Mouse (Mus musculus): ENCODE results near the gene Kdelr3. TPM values are rescaled to one million over a fixed set of nuclear protein-coding genes. Genes with fewer than 3 reads are reported as not detected.
A peak's percentile ranks its signal among the peaks of the same experiment; 100 is the strongest.

Gene Kdelr3
- 15.8 and 18.3 TPM in 2 replicates for polyA plus RNA-seq (2014; fragmentation: Nextera tagmentation; extraction: Ambion mirVana)

DNA sequence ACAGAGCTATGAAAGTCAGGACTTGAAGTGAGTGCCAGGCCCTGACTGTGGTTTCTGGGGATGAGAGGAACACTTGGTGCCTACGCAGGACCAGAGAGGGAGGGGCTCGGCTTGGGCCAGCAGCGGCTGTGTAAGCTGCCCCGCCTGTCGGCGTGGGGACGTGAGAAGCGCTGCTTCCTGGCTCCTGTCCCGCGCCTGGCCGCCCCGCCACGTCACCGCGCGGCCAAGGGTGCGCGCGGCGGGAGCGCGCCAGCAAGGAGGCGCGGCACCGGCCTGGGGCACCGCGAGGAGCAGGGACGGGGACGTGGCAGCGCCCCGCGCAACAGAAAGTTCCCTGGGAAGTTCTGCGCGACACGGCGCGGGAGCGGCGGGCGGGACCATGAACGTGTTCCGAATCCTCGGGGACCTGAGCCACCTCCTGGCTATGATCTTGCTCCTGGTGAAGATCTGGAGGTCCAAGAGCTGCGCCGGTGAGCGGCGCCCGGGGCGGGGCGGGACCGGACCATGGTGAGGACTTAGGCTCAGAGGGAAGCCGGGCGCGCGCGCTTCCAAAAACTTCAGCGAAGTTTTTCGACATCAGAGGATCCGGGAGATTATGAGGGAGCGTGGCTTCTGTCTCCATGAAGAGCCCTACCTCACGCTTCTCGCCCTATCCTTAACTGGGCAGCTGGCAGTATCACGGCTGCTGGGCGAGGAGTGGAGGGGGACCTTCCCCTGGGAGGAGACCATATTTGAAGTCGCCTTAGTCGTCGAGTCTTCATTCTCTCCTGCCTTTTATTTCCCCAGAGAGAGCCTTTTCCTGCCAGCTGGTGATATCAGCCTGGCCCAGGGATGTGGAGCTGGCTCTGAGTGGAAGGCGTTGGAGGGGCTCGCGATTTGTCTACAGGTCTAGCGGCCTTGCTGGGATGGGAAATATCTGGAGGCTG is at the start of gene Kdelr3:
Kdelr3 (plus strand) TSS at position 241 of the 926 bp plus-strand sequence.
- under 1% methylated on average over 61 of the region's 71 CpGs for WGBS
- DNase-seq (ENCODE audit: low spot score) (peak; percentile 65), ATAC-seq (ENCODE audit: low FRiP score) (peak; percentile 21; the same call in 1 of the 2 replicates)
- H3K4me3 ChIP-seq (ENCODE audit: low read depth, low read length): peak within 1 kb of the TSS; percentile 43
- H3K36me3 ChIP-seq (ENCODE audit: control insufficient read depth, insufficient read depth, low read length): no peaks in the 10 kb centered on the region
- H3K27me3 ChIP-seq (ENCODE audit: control insufficient read depth, insufficient read depth, low read length): peaks cover 55% of the 10 kb centered on the region
- peaks cover 10% of the 10 kb centered on the region for H3K4me1 ChIP-seq (replicated peaks; ENCODE audit: control insufficient read depth, insufficient read depth, low read length)
- no peak within 1 kb of the TSS for H3K27ac ChIP-seq (ENCODE audit: low read depth, low read length)
- peak within 1 kb of the TSS; percentile 23; the same call in 1 of the 2 replicates for H3K9ac ChIP-seq (ENCODE audit: low read depth, low read length)
- peak within 1 kb of the TSS; percentile 88 for H3K4me2 ChIP-seq (replicated peaks; ENCODE audit: low read depth, low read length)
- H3K9me3 ChIP-seq (ENCODE audit: control insufficient read depth, low read length): no peaks in the 10 kb centered on the region

GRCm38 (mm10) chr15:79466601-79467286 is 49.5 kb upstream of the Kdelr3 start:
- Histone ChIP-seq H3K9ac (ENCODE audit: low read depth, low read length) (no peak overlapping the region), H3K4me2 (replicated peaks; ENCODE audit: low read depth, low read length) (no peak overlapping the region), H3K9me3 (ENCODE audit: control insufficient read depth, low read length) (no peaks in the 10 kb centered on the region), H3K36me3 (ENCODE audit: control insufficient read depth, insufficient read depth, low read length) (no peaks in the 10 kb centered on the region), H3K4me3 (ENCODE audit: low read depth, low read length) (no peak overlapping the region), H3K4me1 (replicated peaks; ENCODE audit: control insufficient read depth, insufficient read depth, low read length) (no peaks in the 10 kb centered on the region), H3K27ac (ENCODE audit: low read depth, low read length) (no peak overlapping the region), H3K27me3 (ENCODE audit: control insufficient read depth, insufficient read depth, low read length) (no peaks in the 10 kb centered on the region)
- DNase-seq (ENCODE audit: low spot score): peak; percentile 91
- 7% methylated on average over 18 of the region's 18 CpGs for WGBS
- ATAC-seq (ENCODE audit: low FRiP score): peak; percentile 75; the same call in 1 of the 2 replicates

- no peaks in the 10 kb centered on the region for H3K36me3 ChIP-seq (ENCODE audit: control insufficient read depth, insufficient read depth, low read length)
- no peak overlapping the region for H3K4me2 ChIP-seq (replicated peaks; ENCODE audit: low read depth, low read length)
- H3K27ac ChIP-seq (ENCODE audit: low read depth, low read length): no peak overlapping the region
- H3K9me3 ChIP-seq (ENCODE audit: control insufficient read depth, low read length): no peaks in the 10 kb centered on the region
- 68% methylated on average over 5 of the region's 5 CpGs for WGBS
- ATAC-seq (ENCODE audit: low FRiP score) (no peak), DNase-seq (ENCODE audit: low spot score) (no peak)
- no peaks in the 10 kb centered on the region for H3K4me1 ChIP-seq (replicated peaks; ENCODE audit: control insufficient read depth, insufficient read depth, low read length)
- no peaks in the 10 kb centered on the region for H3K27me3 ChIP-seq (ENCODE audit: control insufficient read depth, insufficient read depth, low read length)
- no peak overlapping the region for H3K4me3 ChIP-seq (ENCODE audit: low read depth, low read length)
- no peak overlapping the region for H3K9ac ChIP-seq (ENCODE audit: low read depth, low read length)
These were observed 46.6 kb upstream of the Kdelr3 start for GRCm38 (mm10) chr15:79469577-79469976.

- peak overlapping the region; percentile 6 for H3K4me3 ChIP-seq (ENCODE audit: low read depth, low read length)
- no peak overlapping the region for H3K9ac ChIP-seq (ENCODE audit: low read depth, low read length)
These were observed 45.6 kb upstream of the Kdelr3 start for GRCm38 (mm10) chr15:79470583-79470982.

GRCm38 (mm10) chr15:79471095-79471494 is 45.1 kb upstream of the Kdelr3 start:
- Histone ChIP-seq H3K9me3 (ENCODE audit: control insufficient read depth, low read length) (no peaks in the 10 kb centered on the region), H3K36me3 (ENCODE audit: control insufficient read depth, insufficient read depth, low read length) (no peaks in the 10 kb centered on the region), H3K4me2 (replicated peaks; ENCODE audit: low read depth, low read length) (no peak overlapping the region), H3K4me3 (ENCODE audit: low read depth, low read length) (peak overlapping the region; percentile 6; the same call in 1 of the 2 replicates), H3K4me1 (replicated peaks; ENCODE audit: control insufficient read depth, insufficient read depth, low read length) (no peaks in the 10 kb centered on the region), H3K27ac (ENCODE audit: low read depth, low read length) (no peak overlapping the region), H3K27me3 (ENCODE audit: control insufficient read depth, insufficient read depth, low read length) (no peaks in the 10 kb centered on the region), H3K9ac (ENCODE audit: low read depth, low read length) (no peak overlapping the region)
- WGBS: 52% methylated on average over 10 of the region's 10 CpGs
- ATAC-seq (ENCODE audit: low FRiP score): no peak
- DNase-seq (ENCODE audit: low spot score): no peak

More at GRCm38 (mm10) chr15:79470583-79470982, 45.6 kb upstream of the Kdelr3 start:
- H3K27ac ChIP-seq (ENCODE audit: low read depth, low read length): no peak overlapping the region
- H3K9me3 ChIP-seq (ENCODE audit: control insufficient read depth, low read length): no peaks in the 10 kb centered on the region
- ATAC-seq (ENCODE audit: low FRiP score) (no peak), DNase-seq (ENCODE audit: low spot score) (peak; percentile 8)
- no peaks in the 10 kb centered on the region for H3K4me1 ChIP-seq (replicated peaks; ENCODE audit: control insufficient read depth, insufficient read depth, low read length)
- H3K27me3 ChIP-seq (ENCODE audit: control insufficient read depth, insufficient read depth, low read length): no peaks in the 10 kb centered on the region
- H3K4me2 ChIP-seq (replicated peaks; ENCODE audit: low read depth, low read length): peak overlapping the region; percentile 9; the same call in 1 of the 2 replicates
- no peaks in the 10 kb centered on the region for H3K36me3 ChIP-seq (ENCODE audit: control insufficient read depth, insufficient read depth, low read length)
- 26% methylated on average over 17 of the region's 17 CpGs for WGBS

GRCm38 (mm10) chr15:79473042-79473441 is 43.2 kb upstream of the Kdelr3 start:
- WGBS: 87% methylated on average over 5 of the region's 5 CpGs
- Histone ChIP-seq H3K4me1 (replicated peaks; ENCODE audit: control insufficient read depth, insufficient read depth, low read length) (no peaks in the 10 kb centered on the region), H3K9me3 (ENCODE audit: control insufficient read depth, low read length) (no peaks in the 10 kb centered on the region), H3K27me3 (ENCODE audit: control insufficient read depth, insufficient read depth, low read length) (no peaks in the 10 kb centered on the region), H3K36me3 (ENCODE audit: control insufficient read depth, insufficient read depth, low read length) (no peaks in the 10 kb centered on the region), H3K4me3 (ENCODE audit: low read depth, low read length) (no peak overlapping the region), H3K9ac (ENCODE audit: low read depth, low read length) (no peak overlapping the region), H3K27ac (ENCODE audit: low read depth, low read length) (no peak overlapping the region), H3K4me2 (replicated peaks; ENCODE audit: low read depth, low read length) (no peak overlapping the region)
- no peak for DNase-seq (ENCODE audit: low spot score)
- no peak for ATAC-seq (ENCODE audit: low FRiP score)

DNA sequence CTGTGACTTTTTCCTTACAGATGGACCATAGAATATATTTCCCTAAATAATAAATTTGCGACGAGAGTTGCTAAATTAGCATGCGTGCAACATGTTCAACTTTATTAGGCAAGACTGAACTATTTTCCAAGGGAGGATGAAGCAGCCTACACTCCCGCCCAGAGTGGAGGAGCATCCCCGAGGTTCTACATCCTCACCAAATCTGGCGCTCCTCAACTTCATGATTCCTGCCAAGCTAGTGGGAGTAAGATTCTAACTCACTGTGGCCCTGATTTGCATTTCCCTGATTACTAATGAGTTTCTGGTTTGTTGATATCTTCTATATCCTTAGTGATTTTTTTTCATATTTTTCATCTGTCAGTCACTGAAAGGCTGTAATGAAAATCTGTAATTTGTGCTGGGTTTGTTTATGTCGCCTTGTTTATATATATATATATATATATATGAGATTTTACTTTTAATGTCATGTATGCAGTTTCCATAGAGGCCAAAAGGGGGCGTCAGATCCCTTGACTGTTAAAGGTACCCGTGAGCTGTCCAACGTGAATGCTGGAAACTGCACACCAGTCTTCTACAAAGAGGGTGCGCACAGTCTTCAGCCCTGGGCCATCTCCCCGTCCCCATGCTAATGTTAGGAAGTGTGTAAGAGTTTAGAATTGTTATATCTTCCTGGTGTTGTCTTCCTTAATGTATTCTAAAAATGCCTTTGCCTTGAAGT is 42.4 kb upstream of the Kdelr3 start:
- H3K4me1 ChIP-seq (replicated peaks; ENCODE audit: control insufficient read depth, insufficient read depth, low read length): no peaks in the 10 kb centered on the region
- no peak for ATAC-seq (ENCODE audit: low FRiP score)
- H3K36me3 ChIP-seq (ENCODE audit: control insufficient read depth, insufficient read depth, low read length): no peaks in the 10 kb centered on the region
- H3K9ac ChIP-seq (ENCODE audit: low read depth, low read length): no peak overlapping the region
- no peak overlapping the region for H3K4me3 ChIP-seq (ENCODE audit: low read depth, low read length)
- H3K27me3 ChIP-seq (ENCODE audit: control insufficient read depth, insufficient read depth, low read length): no peaks in the 10 kb centered on the region
- H3K9me3 ChIP-seq (ENCODE audit: control insufficient read depth, low read length): no peaks in the 10 kb centered on the region
- DNase-seq (ENCODE audit: low spot score): no peak
- no peak overlapping the region for H3K27ac ChIP-seq (ENCODE audit: low read depth, low read length)
- no peak overlapping the region for H3K4me2 ChIP-seq (replicated peaks; ENCODE audit: low read depth, low read length)
- 55% methylated on average over 12 of the region's 12 CpGs for WGBS

GRCm38 (mm10) chr15:79477227-79477626 is 39.0 kb upstream of the Kdelr3 start:
- Histone ChIP-seq H3K4me2 (replicated peaks; ENCODE audit: low read depth, low read length) (no peak overlapping the region), H3K27ac (ENCODE audit: low read depth, low read length) (no peak overlapping the region), H3K9ac (ENCODE audit: low read depth, low read length) (no peak overlapping the region), H3K4me1 (replicated peaks; ENCODE audit: control insufficient read depth, insufficient read depth, low read length) (no peaks in the 10 kb centered on the region), H3K9me3 (ENCODE audit: control insufficient read depth, low read length) (no peaks in the 10 kb centered on the region), H3K36me3 (ENCODE audit: control insufficient read depth, insufficient read depth, low read length) (no peaks in the 10 kb centered on the region), H3K27me3 (ENCODE audit: control insufficient read depth, insufficient read depth, low read length) (0 out of 2 replicates have a peak, but pooled peaks cover 2% of the 10 kb centered on the region), H3K4me3 (ENCODE audit: low read depth, low read length) (no peak overlapping the region)
- DNase-seq (ENCODE audit: low spot score) (no peak), ATAC-seq (ENCODE audit: low FRiP score) (no peak)
- WGBS: 67% methylated on average over 6 of the region's 6 CpGs

All from hindbrain, embryonic 11.5 days (tissue).